Mouse (Mus musculus): ENCODE measurements at regions not wholly inside any gene's neighbourhood (a gene's known extent, or its start where the extent isn't known, plus 50 kb on each side); places are given as distances from the start of the nearest gene placed in this dataset.

DNA sequence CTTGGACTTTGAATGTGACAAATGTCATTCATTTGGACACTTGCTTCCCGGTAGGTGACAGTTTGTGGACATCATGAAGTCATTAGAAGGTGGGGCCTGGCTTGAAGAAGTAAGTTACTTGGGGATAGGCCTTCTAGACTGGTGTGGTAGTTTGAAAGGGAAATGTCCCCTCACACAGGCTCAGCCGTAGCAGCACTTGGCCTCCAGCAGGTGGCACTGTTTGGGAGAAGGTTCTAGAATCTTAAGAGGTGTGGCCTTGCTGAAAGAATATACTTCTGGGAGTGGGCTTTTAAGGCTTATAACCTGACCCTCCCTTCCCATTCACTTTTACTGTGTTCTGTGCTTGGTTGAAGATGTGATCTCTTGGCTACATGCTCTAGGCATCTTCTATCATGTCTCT is 331.5 kb upstream of the Tmem132c start:
- ATAC-seq (replicated peaks; ENCODE audit: poor library complexity): no peak

GRCm38 (mm10) chr5:126917300-126917699 is 324.3 kb upstream of the Tmem132c start:
- no peak for ATAC-seq (replicated peaks; ENCODE audit: poor library complexity)

DNA sequence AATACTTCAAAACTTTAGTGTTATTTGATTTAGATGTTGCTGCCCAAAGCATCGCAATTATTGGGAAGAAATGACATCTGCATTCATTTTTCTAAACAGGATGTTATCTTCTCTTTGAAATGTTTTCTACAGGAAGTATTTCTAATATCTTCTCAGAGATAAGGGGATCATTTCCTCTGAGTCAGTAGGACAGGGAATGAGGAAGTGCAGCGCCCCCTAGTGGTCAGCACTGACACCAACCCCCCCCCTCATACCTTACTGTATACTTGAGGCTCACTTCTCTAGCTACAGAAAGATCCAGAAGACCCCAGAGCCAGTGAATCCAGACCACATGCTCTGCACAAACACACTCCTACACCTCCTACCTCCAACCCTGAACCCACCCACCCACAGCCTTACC is 308.1 kb upstream of the Tmem132c start:
- no peak for ATAC-seq (replicated peaks; ENCODE audit: poor library complexity)

DNA sequence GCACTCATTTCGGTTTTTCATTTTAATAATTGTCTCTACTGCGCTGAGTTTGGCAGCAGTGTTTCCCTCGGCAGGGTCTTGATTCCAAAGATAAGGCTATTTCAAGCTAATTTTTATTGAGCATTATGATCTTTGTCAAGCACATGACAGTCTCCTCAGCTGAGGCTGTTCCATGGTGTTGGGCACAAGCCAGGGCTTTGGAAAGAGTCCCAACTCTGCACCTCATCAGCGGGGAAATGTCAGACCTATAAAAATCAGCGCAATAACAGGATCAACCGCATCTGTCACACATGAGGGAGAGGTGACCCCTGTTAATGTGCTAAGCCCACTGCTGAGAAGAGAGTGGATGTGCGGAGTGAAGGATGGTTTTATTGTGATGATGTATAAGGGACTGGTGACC is 296.7 kb upstream of the Tmem132c start:
- no peak for ATAC-seq (replicated peaks; ENCODE audit: poor library complexity)

DNA sequence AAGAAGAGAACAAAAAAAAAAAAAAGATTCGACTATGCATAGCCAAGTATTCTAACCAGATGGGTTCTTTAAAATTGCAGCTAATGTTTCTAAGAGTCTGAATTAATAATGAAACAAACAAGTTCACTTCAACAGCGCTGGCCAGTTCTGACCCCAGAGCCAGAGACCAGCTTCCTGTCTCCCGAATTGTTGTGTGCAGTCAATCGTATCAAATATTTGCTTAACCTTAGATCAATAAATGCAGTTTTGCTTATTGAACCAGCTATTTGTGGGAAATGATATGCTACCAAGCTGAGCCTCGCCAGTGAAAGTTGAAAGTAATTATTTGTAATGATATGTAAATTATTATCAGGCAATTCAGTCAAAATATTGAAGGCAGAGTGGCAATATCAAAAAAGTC is 287.4 kb upstream of the Tmem132c start:
- no peak for ATAC-seq (replicated peaks; ENCODE audit: poor library complexity)

DNA sequence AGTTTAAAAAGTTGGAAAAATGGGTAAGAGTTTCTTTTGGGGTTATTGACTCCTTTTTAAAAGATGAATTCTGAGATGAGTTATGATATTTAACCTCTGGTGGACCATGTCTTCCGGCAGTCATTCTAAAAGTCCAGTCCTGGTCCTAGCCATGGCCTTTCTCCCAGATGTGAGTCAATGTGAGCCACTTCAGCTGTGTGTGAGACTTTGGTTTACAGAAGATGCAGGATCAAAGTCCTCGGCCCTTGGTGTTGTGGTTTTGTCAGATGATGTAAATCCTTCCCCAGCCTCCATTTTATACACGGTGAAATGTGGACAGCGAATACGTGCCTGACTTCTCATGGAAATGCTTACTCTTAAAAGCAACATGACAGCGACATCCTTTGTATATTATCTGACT is 287.0 kb upstream of the Tmem132c start:
- ATAC-seq (replicated peaks; ENCODE audit: poor library complexity): no peak

DNA sequence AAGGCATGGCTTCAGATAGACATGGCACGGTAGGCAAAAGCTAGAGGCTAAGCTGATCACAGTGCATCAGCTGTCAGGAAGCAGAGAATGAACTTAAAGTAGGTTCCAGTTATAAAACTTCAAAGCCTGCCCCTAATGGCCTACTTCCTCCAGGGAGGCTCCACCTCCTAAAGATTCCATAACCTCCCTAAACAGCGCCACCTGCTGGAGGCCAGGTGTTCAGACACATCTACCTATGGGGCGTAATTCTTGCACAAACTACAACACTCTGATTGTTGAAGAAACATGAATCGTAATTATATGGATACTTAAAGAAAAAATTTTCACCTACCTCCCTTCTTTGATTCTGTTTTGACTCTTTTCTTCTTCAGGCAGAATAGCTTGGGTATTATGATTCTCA is 277.0 kb upstream of the Tmem132c start:
- no peak for ATAC-seq (replicated peaks; ENCODE audit: poor library complexity)

- no peak for ATAC-seq (replicated peaks; ENCODE audit: poor library complexity)
Observed at GRCm38 (mm10) chr5:126967076-126967475, 274.5 kb upstream of the Tmem132c start.

GRCm38 (mm10) chr5:126969373-126969772 is 272.2 kb upstream of the Tmem132c start:
- no peak for ATAC-seq (replicated peaks; ENCODE audit: poor library complexity)

DNA sequence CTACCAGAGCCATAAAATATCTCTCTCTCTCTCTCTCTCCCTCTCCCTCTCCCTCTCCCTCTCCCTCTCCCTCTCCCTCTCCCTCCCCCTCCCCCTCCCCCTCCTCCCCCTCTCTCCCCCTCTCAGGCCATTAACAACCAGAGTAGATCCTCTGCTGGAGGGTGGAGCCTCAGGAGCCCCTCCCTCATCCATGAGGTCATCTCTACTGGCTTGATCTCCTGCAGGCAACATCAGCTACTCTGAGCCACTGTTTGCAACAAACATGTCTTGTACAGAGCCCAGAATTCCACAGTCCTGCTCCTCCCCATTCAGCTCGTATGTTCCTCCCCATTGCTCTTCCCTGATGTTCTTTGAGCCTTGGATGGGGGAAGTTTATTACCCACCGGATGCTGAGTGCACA is 270.3 kb upstream of the Tmem132c start:
- ATAC-seq (replicated peaks; ENCODE audit: poor library complexity): no peak

DNA sequence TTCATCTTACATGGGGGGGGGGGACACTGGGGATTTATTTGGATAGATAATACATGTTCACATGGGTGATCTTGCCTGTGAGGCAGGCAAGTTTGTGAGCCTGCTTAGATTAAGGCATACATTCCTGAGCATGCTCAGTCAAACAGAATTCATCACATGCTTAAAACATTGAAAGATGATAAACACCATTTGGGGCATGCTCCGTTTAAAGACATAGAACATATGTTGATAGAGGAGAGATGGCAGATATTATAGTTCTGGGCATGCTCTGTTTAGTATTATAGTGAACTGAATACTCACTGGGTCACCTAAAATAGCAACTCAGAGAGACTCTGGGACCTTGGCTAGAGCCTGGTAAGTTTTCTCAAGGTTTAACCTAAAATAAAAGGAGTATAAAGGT is 269.6 kb upstream of the Tmem132c start:
- ATAC-seq (replicated peaks; ENCODE audit: poor library complexity): no peak

GRCm38 (mm10) chr5:126973425-126973824 is 268.2 kb upstream of the Tmem132c start:
- ATAC-seq (replicated peaks; ENCODE audit: poor library complexity): no peak

GRCm38 (mm10) chr5:126974565-126974964 is 267.0 kb upstream of the Tmem132c start:
- no peak for ATAC-seq (replicated peaks; ENCODE audit: poor library complexity)

DNA sequence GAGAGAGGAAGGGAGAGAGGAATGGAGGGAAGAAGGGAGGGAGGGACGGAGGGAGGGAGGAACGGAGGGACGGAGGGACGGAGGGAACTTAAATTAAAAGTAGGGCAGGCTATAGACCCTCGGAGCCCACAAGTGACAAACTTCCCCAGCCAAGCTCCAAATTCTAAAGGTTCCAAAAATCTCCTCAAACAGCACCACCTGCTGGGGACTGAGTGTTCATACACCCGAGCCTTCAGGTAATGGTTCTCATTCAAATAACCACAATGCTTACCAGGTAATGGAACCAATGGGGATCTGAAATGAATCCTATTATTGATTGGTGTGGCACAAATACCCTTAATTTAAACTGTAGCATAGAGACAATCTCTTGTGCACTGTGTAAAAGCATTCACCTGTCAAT is 246.0 kb upstream of the Tmem132c start:
- ATAC-seq (replicated peaks; ENCODE audit: poor library complexity): no peak

GRCm38 (mm10) chr5:127014166-127014565 is 227.4 kb upstream of the Tmem132c start:
- no peak for ATAC-seq (replicated peaks; ENCODE audit: poor library complexity)

GRCm38 (mm10) chr5:127016467-127017060 is 225.0 kb upstream of the Tmem132c start:
- no peak for ATAC-seq (replicated peaks; ENCODE audit: poor library complexity)

DNA sequence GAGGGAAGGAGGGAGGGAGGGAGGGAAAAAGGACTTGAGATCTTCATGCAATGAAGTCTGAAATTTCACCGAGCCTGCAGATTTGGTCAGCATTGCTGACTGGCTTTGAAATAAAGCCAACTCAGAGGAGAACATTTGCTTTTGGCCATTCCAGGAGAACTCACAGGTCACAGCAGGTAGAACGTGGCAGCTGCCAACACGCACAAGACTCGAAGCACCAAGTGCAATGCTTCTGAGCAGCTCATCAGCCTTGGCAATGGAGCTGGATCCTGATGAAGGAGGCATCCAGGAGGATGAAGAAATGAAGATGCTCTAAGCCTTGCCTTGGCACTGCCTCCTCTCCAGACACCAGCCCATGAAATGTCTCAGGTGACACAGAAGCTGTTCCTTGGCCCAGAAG is 223.6 kb upstream of the Tmem132c start:
- ATAC-seq (replicated peaks; ENCODE audit: poor library complexity): no peak

DNA sequence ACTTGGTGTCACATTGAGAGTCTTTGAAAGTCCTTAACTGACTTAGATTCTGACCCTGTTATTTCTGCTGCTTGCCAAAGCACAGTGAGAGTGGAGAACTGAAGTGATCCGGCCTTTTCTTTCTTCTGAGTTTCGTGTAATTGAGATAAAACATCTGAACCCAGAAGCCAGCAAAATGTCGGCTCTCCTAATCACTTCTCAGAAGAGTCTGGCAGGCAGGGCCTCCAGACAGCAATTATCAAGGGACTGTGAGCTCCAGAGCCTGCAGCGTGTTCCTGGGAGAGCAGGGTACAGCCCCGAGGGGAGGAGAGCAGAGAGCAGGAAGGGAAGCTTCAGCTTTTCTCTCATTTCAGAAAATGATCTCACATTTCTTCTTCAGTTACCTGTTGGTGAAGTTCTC is 205.1 kb upstream of the Tmem132c start:
- no peak for ATAC-seq (replicated peaks; ENCODE audit: poor library complexity)

DNA sequence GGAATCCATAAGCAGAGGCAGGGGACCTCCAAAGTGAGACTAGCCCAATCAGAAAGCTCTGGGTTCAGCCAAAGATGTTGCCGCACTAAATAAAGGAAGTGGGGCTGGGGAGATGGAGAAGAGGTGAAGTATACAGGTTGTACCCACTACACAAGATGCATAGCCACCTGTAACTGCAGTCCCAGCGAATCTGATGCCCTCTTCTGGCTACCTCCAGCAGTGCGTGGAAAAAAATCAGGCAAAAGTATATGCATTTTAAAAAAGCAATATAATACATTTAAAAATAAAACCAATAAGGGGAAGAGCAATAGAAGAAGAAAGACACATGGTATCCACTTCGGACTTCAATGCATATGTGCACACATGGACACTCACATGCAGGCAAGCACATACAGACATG is 183.8 kb upstream of the Tmem132c start:
- no peak for ATAC-seq (replicated peaks; ENCODE audit: poor library complexity)

DNA sequence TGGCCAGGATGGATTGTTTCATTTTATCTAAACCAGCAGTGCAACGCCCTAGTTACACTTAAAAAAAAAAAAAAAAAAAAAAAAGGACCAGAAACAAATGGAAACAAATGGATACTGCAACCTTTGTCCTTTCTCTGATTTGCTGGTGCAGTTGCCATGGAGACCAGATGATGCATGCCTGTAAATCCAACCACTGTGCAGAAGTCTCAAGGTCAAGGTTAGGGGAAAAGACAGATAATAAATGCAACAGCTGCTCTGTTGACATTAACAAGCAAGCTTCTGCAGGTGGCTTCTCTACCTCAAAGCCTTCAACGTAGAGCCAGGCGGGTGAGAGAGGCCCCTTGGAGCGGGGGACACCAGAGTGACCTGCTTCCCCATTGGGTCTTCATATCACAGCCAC is 167.3 kb upstream of the Tmem132c start:
- ATAC-seq (replicated peaks; ENCODE audit: poor library complexity): no peak
